Mouse (Mus musculus) liver, postnatal 0 days (tissue): Measurements from ENCODE around the gene Cpeb2. TPM values are rescaled to one million over a fixed set of nuclear protein-coding genes. Genes with fewer than 3 reads are reported as not detected.

Source experiments
- ATAC-seq: fragments of 200-750 bp; cut with Nextera tagmentation; 2 replicates; pipeline ENCODE4 v1.8.0; 2017; ENCODE audit warnings: mild to moderate bottlenecking, moderate library complexity
- DNase-seq: peaks from one replicate; pipeline ENCODE4 v3.0.0-alpha.2; 2016
- H3K27ac ChIP-seq: fragments of 300-500 bp; sonication (generic); 2 replicates; pipeline ENCODE4 v1.5.1; 2014; ENCODE audit warnings: antibody characterized with exemption, moderate library complexity, mild to moderate bottlenecking, low read depth
- H3K27me3 ChIP-seq: fragments of 300-500 bp; sonication (generic); 2 replicates; pipeline ENCODE4 v1.6.1; 2014; ENCODE audit warnings: low read length, control low read depth, mixed read lengths; ENCODE audit not compliant: insufficient read depth
- H3K36me3 ChIP-seq: fragments of 300-500 bp; sonication (generic); replicated peaks from 2 replicates; pipeline ENCODE4 v1.6.1; 2014; ENCODE audit warnings: mild to moderate bottlenecking, control low read depth, low read length, moderate library complexity, mixed read lengths; ENCODE audit not compliant: insufficient read depth
- H3K4me1 ChIP-seq: fragments of 300-500 bp; sonication (generic); 2 replicates; pipeline ENCODE4 v1.6.1; 2014; ENCODE audit warnings: antibody characterized with exemption, mild to moderate bottlenecking, control low read depth; ENCODE audit not compliant: insufficient read depth
- H3K4me2 ChIP-seq: fragments of 300-500 bp; sonication (generic); 2 replicates; pipeline ENCODE4 v1.6.1; 2014; ENCODE audit warnings: low read depth, mild to moderate bottlenecking, low read length, moderate library complexity, mixed read lengths
- H3K4me3 ChIP-seq: fragments of 300-500 bp; sonication (generic); 2 replicates; pipeline ENCODE4 v1.5.1; 2014; ENCODE audit warnings: low read depth, low read length
- H3K9ac ChIP-seq: fragments of 300-500 bp; sonication (generic); replicated peaks from 2 replicates; pipeline ENCODE4 v1.6.1; 2014; ENCODE audit warnings: mild to moderate bottlenecking, moderate library complexity
- H3K9me3 ChIP-seq: fragments of 300-500 bp; sonication (generic); 2 replicates; pipeline ENCODE4 v1.6.1; 2016; ENCODE audit warnings: mild to moderate bottlenecking, control low read depth, low read length, mixed read lengths
- CTCF ChIP-seq: sonication (generic); IDR thresholded peaks from 2 replicates; pipeline ENCODE4 v1.5.1; 2016; ENCODE audit warnings: antibody characterized with exemption, low read depth
- EP300 ChIP-seq: IDR thresholded peaks from 2 replicates; pipeline ENCODE4 v1.6.1; 2016; ENCODE audit warnings: antibody characterized with exemption, low read depth, mild to moderate bottlenecking
- WGBS: fragments of 180-500 bp; shearing (Covaris S2); extraction: QIAGEN DNeasy Blood & Tissue Kit; methylation state at CpG from one replicate; pipeline ENCODE4 v1.1.7; 2014; ENCODE audit not compliant: insufficient replicate concordance; 5-methylcytosine and 5-hydroxymethylcytosine counted together
- polyA plus RNA-seq: library from polyadenylated mRNA; unstranded; fragments of >200 nt; fragmentation: Nextera tagmentation; extraction: Ambion mirVana; gene quantifications from 2 replicates; pipeline ENCODE4 v1.2.1, GENCODE M21; 2015

The Cpeb2 gene
- polyA plus RNA-seq, 1 experiment from 2014 or later = 3.2 TPM

DNA sequence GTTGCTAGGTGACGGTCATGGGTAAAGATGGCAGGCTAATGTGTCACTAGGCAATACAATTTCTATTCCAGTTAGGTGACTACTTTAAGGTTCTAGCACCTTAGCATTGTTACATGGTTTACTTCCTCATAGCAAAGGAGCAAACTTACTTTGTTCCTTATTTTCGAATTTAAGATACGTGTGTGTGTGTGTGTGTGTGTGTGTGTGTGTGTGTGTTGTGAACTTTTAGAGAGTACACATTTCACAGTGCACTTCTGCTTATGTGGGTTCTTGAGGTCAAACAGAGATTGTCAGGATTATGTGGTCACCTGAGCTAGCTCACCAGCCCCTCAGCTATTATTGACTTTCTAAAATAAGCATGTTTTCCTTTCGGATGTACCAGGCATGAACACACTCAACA, 60.2 kb downstream of the Cpeb2 start:
- WGBS = 57% methylated on average over 4 of the region's 4 CpGs
- no peaks in the 10 kb centered on the region for H3K27me3 ChIP-seq
- DNase-seq = no peak
- peaks cover 8% of the 10 kb centered on the region; the same call in 1 of the 2 replicates for H3K36me3 ChIP-seq
- no peak overlapping the region for H3K9ac ChIP-seq
- TF ChIP-seq EP300 = no peak
- TF ChIP-seq CTCF = no peak
- no peaks in the 10 kb centered on the region for H3K4me1 ChIP-seq
- no peak overlapping the region for H3K4me2 ChIP-seq
- H3K4me3 ChIP-seq = no peak overlapping the region
- H3K27ac ChIP-seq = no peak overlapping the region
- H3K9me3 ChIP-seq = no peaks in the 10 kb centered on the region
- ATAC-seq = no peak

DNA sequence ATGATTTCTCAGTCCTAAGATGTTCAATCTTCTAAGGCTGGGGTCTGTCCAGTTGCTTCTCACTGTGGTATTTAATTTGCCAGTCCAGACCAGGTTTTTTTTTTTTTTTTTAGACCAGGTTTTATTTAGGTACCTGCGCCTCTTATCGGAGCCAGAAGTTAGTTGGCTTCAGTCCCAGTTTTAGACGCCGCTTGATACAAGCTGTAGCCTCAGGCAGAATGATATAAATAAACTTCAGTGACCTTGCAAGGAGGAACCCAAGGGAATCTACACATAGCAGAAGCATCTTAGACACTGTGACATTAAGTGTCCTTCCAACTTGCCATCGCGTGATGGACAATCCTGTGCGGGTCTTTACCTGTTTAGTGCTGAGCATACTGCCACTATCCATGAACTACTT, 64.5 kb downstream of the Cpeb2 start:
- no peak overlapping the region for H3K4me3 ChIP-seq
- no peaks in the 10 kb centered on the region for H3K4me1 ChIP-seq
- ATAC-seq = no peak
- 82% methylated on average over 7 of the region's 7 CpGs for WGBS
- no peak overlapping the region for H3K9ac ChIP-seq
- no peak overlapping the region for H3K4me2 ChIP-seq
- TF ChIP-seq CTCF (no peak), EP300 (no peak)
- H3K9me3 ChIP-seq = no peaks in the 10 kb centered on the region
- H3K27ac ChIP-seq = no peak overlapping the region
- H3K36me3 ChIP-seq = no peaks in the 10 kb centered on the region
- no peaks in the 10 kb centered on the region for H3K27me3 ChIP-seq
- no peak for DNase-seq

DNA sequence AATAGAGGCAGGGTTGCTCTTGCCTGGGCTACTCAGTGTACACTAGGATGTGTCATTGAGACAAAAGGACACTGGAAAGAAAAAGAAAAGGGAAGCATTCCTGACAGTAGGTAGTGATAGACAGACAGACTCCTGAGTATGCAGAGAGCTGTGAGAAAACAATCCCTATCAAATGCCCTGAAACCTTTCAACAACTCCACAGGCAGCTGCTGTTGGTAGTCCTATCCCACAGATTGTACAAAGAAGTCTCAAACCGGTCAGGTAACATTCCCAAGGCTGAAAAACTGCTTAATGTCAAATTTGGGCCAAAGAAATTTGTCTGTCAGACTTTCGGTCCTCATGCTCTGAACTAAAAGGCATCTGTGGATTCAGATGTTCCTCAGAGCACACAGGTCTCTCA, 66.0 kb downstream of the Cpeb2 start:
- Histone ChIP-seq H3K4me2 (no peak overlapping the region), H3K9me3 (no peaks in the 10 kb centered on the region), H3K4me1 (no peaks in the 10 kb centered on the region), H3K4me3 (no peak overlapping the region), H3K27ac (no peak overlapping the region), H3K27me3 (no peaks in the 10 kb centered on the region), H3K9ac (no peak overlapping the region), H3K36me3 (no peaks in the 10 kb centered on the region)
- no peak for DNase-seq
- TF ChIP-seq EP300 (no peak), CTCF (no peak)
- no peak for ATAC-seq
- WGBS = 66% methylated on average over 2 of the region's 2 CpGs

DNA sequence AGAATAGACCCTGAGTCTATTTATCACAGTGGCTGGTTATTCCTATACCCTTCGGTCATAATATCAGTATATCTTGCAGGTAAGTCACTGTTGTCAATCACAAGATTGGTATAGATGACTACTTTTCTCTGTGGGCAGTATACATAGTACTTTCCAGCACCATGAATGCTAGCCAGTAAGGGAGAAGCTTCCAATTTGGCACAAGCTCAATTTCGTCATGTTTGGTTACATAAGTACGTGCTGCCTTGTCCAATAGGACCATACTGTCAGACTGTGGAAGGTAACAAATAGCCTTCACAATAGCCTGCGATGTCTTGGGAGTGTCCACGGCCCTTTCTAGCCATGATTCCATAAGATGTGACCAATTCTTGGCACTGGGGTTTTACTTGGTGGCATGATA, 67.1 kb downstream of the Cpeb2 start:
- DNase-seq = no peak
- Histone ChIP-seq H3K4me2 (no peak overlapping the region), H3K27ac (no peak overlapping the region), H3K9ac (no peak overlapping the region), H3K36me3 (no peaks in the 10 kb centered on the region), H3K4me1 (no peaks in the 10 kb centered on the region), H3K9me3 (no peaks in the 10 kb centered on the region), H3K27me3 (no peaks in the 10 kb centered on the region), H3K4me3 (no peak overlapping the region)
- 80% methylated on average over 5 of the region's 5 CpGs for WGBS
- no peak for ATAC-seq
- no peak for TF ChIP-seq CTCF
- TF ChIP-seq EP300 = no peak

DNA sequence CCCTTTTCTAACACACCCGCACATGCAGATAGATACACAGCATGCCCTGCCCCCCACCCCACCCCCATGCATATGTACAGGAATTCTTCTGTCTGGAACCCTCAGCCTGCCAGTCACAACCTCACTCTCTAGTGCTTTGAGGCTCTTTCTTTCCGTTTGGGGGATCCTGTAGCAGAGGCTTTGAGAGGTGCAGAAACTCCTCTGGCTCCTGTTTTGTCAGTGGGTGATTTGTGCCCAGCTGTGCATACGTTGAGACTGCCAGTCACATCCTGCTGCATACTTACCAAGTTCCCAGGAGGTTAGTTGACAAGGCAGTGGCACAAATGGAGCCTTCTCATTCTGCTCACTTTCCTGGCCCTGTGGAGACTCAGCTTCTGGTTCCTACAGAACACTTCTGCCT, 68.0 kb downstream of the Cpeb2 start:
- Histone ChIP-seq H3K27me3 (no peaks in the 10 kb centered on the region), H3K4me1 (no peaks in the 10 kb centered on the region), H3K27ac (no peak overlapping the region), H3K9ac (no peak overlapping the region), H3K36me3 (no peaks in the 10 kb centered on the region), H3K9me3 (no peaks in the 10 kb centered on the region), H3K4me3 (no peak overlapping the region), H3K4me2 (no peak overlapping the region)
- no peak for ATAC-seq
- no peak for DNase-seq
- WGBS = 34% methylated on average over 3 of the region's 3 CpGs
- TF ChIP-seq CTCF = no peak
- no peak for TF ChIP-seq EP300

DNA sequence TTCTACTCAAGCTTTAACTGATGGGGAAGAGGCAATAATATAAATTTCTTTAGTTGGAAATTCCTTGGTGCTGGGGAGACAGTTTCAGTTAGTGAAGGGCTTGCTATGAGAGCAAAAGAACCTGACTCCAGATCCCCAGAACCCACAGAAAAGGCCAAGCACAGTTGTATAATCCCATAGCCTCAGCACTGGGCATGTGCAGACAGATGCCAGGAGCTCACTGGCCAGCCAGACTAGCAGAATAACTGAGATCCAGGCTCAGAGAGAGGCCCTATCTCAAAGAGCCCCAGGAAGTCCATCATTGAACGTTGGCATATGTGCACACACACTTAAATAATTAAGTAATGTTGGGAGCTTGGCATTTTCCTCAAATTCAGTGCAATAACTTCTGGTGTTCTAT, 70.5 kb downstream of the Cpeb2 start:
- no peak overlapping the region for H3K4me3 ChIP-seq
- WGBS = 50% methylated on average over 1 of the region's 1 CpGs
- no peak for ATAC-seq

DNA sequence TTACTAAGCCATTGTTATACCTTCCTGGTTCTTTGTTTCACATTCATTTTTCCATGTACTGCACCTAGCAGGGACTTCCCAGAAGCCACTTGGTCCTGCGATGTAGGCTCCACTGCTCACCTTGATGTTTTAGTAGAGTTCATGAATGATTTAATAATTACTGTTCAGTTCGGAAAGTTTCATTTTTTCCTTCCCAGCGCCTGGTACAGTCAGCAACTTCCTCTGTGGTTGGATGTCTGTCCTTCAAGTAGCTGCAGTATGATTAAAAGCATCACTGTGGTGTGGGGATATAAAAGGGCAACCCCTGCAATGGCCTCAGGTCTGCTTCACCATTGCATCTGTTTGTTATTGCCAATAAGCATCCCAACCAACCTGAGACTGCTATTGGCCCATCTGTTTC, 72.5 kb downstream of the Cpeb2 start:
- Histone ChIP-seq H3K9me3 (no peaks in the 10 kb centered on the region), H3K9ac (no peak overlapping the region), H3K27me3 (no peaks in the 10 kb centered on the region), H3K36me3 (no peaks in the 10 kb centered on the region), H3K4me3 (no peak overlapping the region), H3K4me1 (no peaks in the 10 kb centered on the region), H3K27ac (no peak overlapping the region), H3K4me2 (no peak overlapping the region)
- DNase-seq (no peak), ATAC-seq (no peak)
- TF ChIP-seq EP300 (no peak), CTCF (no peak)
- 59% methylated on average over 3 of the region's 3 CpGs for WGBS

More for the DNA sequence above, 70.5 kb downstream of the Cpeb2 start:
- no peaks in the 10 kb centered on the region for H3K36me3 ChIP-seq
- H3K27me3 ChIP-seq = no peaks in the 10 kb centered on the region
- H3K27ac ChIP-seq = no peak overlapping the region
- no peak for DNase-seq
- H3K4me1 ChIP-seq = no peaks in the 10 kb centered on the region
- TF ChIP-seq EP300 (no peak), CTCF (no peak)
- H3K9me3 ChIP-seq = no peaks in the 10 kb centered on the region
- H3K4me2 ChIP-seq = no peak overlapping the region
- H3K9ac ChIP-seq = no peak overlapping the region
